Mouse (Mus musculus): ENCODE measurements around the gene Krt2.
A peak's percentile ranks its signal among the peaks of the same experiment; 100 is the strongest.

The Krt2 gene

GRCm38 (mm10) chr15:101817875-101818274 is at the start of gene Krt2:
Krt2 (minus strand) TSS chr15:101818169.
- no peak for DNase-seq

- peak; percentile 68 for DNase-seq
Observed at GRCm38 (mm10) chr15:101866754-101867153, 48.8 kb upstream of the Krt2 start.

GRCm38 (mm10) chr15:101860421-101861130 is 42.6 kb upstream of the Krt2 start:
- no peak for DNase-seq

- peak; percentile 76 for DNase-seq
Observed at GRCm38 (mm10) chr15:101859735-101860170, 41.8 kb upstream of the Krt2 start.

- DNase-seq, result no peak
Observed at GRCm38 (mm10) chr15:101858673-101859425, 40.9 kb upstream of the Krt2 start.

GRCm38 (mm10) chr15:101856696-101857095 is 38.7 kb upstream of the Krt2 start:
- no peak for DNase-seq

GRCm38 (mm10) chr15:101855732-101856131 is 37.8 kb upstream of the Krt2 start:
- DNase-seq, result no peak

- DNase-seq, result no peak
Observed at GRCm38 (mm10) chr15:101854294-101854693, 36.3 kb upstream of the Krt2 start.

- no peak for DNase-seq
Observed at GRCm38 (mm10) chr15:101852571-101852970, 34.6 kb upstream of the Krt2 start.

GRCm38 (mm10) chr15:101850694-101851093 is 32.7 kb upstream of the Krt2 start, which contains the start of gene Krt1:
Krt1 (minus strand) TSS chr15:101850794.
- DNase-seq, result no peak

- peak; percentile 49 for DNase-seq
Observed at GRCm38 (mm10) chr15:101845971-101846403, 28.0 kb upstream of the Krt2 start.

- DNase-seq, result no peak
Observed at GRCm38 (mm10) chr15:101843192-101843591, 25.2 kb upstream of the Krt2 start.

GRCm38 (mm10) chr15:101834784-101835328 is 16.9 kb upstream of the Krt2 start:
- DNase-seq, result no peak

GRCm38 (mm10) chr15:101833131-101833530 is 15.2 kb upstream of the Krt2 start:
- DNase-seq, result no peak

GRCm38 (mm10) chr15:101829441-101829840 is 11.5 kb upstream of the Krt2 start:
- DNase-seq, result no peak

GRCm38 (mm10) chr15:101821786-101822185 is 3.8 kb upstream of the Krt2 start:
- DNase-seq, result no peak

GRCm38 (mm10) chr15:101803052-101803822 is 14.7 kb downstream of the Krt2 start:
- DNase-seq, result peak; percentile 58

- DNase-seq, result no peak
Observed at GRCm38 (mm10) chr15:101802296-101802835, 15.6 kb downstream of the Krt2 start, which contains the start of gene Krt73. Krt73 (minus strand) TSS chr15:101802346.

GRCm38 (mm10) chr15:101790867-101791266 is 27.1 kb downstream of the Krt2 start:
- DNase-seq, result no peak

GRCm38 (mm10) chr15:101786360-101786759 is 31.6 kb downstream of the Krt2 start, which contains the start of gene Krt72:
Krt72 (minus strand) TSS chr15:101786460.
- DNase-seq, result no peak

- peak; percentile 11 for DNase-seq
Observed at GRCm38 (mm10) chr15:101773420-101773819, 44.5 kb downstream of the Krt2 start.

GRCm38 (mm10) chr15:101772711-101773081 is 45.3 kb downstream of the Krt2 start:
- DNase-seq, result peak; percentile 82
